Mouse (Mus musculus): ENCODE results near the gene Slc7a5. TPM values are rescaled to one million over a fixed set of nuclear protein-coding genes. Genes with fewer than 3 reads are reported as not detected.

Gene Slc7a5
- polyA plus RNA-seq, 1 experiment from 2014 or later: 164 TPM

DNA sequence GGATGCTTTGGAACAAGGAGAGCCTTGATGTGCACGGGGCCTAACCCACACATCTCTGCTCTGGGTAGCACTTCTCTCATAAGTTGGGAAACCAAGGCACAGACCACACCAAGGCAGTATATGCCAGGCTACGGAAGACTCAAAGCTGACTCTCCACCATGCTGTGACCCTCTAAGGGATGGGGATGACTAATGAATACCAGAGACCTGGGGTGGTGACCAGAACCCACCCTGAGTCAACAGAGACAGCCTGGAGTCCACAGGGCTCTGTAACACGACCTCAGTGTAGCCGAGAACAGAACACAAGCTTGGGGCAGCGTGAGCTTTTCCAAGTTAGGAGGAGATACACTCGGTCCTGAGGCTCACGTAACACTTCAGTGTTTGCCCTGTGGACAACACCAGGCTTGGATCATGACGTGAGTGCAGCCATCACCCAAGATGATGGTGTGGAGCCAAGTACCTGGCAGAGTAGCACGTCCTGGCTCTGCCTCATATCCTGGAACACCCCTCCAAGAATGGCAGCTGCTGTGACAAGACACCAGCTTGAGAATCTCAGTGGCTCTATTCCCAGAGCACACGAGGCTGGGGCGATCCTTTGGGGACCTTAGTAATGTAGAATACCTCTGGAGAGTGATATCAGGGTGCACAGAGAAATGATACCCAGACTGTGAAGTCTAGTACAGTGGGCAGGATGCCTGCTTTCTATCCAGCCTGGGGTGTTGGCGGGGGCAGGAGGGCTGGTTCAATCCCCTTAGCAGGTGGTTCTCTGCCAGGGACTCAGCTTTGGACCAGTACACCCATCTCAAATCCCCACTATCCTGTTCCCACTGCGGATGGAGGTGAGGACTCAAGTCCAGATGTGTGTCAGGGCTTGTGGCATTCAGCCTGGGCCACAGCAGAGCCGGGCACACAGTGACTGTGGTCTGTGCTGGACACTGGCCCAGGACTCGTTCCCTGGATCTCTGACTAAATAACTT, 17.4 kb downstream of the Slc7a5 start:
- in situ Hi-C loops (cut with MboI; ENCODE audit: low pct_unique_long_range_greater_than_20kb): no loop called here
- TF ChIP-seq CTCF (IDR thresholded peaks at IDR 0.05): no peak
- CTCF ChIA-PET: interaction anchor here (0.9 to 2.0 kb wide), 5 partner anchors 11 to 39 kb away, joined by 3 to 5 read pairs (median 3); no protein-coding TSS in a partner anchor
- DNase-seq (ENCODE audit: low read depth, low spot score) (no peak), ATAC-seq (no peak)
- H3K27me3 ChIP-seq: no peaks in the 10 kb centered on the region
- POLR2A ChIA-PET: interaction anchor here (0.5 to 2.8 kb wide), 2 partner anchors 9 to 17 kb away, joined by 3 to 8 read pairs; partner anchors contain the start of gene Slc7a5

GRCm38 (mm10) chr8:121889317-121889716, 18.2 kb downstream of the Slc7a5 start:
- TF ChIP-seq CTCF (IDR thresholded peaks at IDR 0.05): no peak
- ATAC-seq: peak; percentile 25
- CTCF ChIA-PET: interaction anchor here (0.9 to 2.0 kb wide), 5 partner anchors 10 to 20 kb away, joined by 3 to 5 read pairs (median 3); no protein-coding TSS in a partner anchor
- in situ Hi-C loops (cut with MboI; ENCODE audit: low pct_unique_long_range_greater_than_20kb): no loop called here
- no peaks in the 10 kb centered on the region for H3K27me3 ChIP-seq
- DNase-seq (ENCODE audit: low read depth, low spot score): no peak
- POLR2A ChIA-PET: interaction anchor here (2.8 kb wide), 1 partner anchor 17 kb away, joined by 8 read pairs; the partner anchor contains the start of gene Slc7a5

DNA sequence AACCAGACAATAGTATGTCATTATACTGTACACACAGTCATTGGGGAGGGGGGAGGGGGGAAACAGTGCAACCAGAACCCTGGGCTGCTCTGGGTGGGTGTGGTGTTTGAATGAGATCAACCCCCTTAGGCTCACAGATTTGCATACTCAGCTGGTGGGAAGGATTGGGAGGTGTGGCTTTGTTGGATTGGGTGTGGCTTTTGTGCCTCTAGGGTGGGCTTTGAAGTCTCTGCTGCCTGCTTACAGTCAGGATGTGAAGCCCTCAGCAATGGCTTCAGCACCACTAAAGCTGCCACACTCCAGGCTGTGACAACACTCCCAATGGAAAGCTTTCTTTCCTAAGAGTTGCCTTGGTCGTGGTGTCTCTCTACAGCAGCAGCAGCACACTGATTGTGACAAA, 19.9 kb downstream of the Slc7a5 start:
- no peak for DNase-seq (ENCODE audit: low read depth, low spot score)
- in situ Hi-C loops (cut with MboI; ENCODE audit: low pct_unique_long_range_greater_than_20kb): no loop called here
- no peak for ATAC-seq
- CTCF ChIA-PET: no interaction called here
- H3K27me3 ChIP-seq: no peaks in the 10 kb centered on the region
- TF ChIP-seq CTCF (IDR thresholded peaks at IDR 0.05): no peak
- POLR2A ChIA-PET: interaction anchor here (0.6 kb wide), 1 partner anchor 18 kb away, joined by 3 read pairs; no protein-coding TSS in a partner anchor

DNA sequence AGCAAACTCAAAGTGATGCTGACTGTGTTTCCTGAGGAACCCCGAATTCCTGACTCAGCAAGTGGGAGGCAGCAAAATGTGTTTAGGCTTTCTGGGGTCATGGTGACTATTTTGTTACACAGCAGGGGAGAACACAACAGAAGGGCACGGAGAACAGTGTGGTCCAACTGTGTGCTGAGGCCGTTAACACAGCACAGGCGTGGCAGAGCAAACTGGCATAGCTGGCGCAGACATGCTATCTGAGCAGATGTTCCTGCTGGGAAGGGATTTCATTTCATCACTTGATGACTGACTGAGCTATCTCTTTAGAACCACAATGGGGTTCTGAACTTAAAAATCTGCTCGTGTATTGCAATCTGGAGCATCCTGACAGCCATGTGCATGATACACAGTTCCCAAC, 22.1 kb downstream of the Slc7a5 start:
- POLR2A ChIA-PET: no interaction called here
- in situ Hi-C loops (cut with MboI; ENCODE audit: low pct_unique_long_range_greater_than_20kb): no loop called here
- ATAC-seq: no peak
- CTCF ChIA-PET: interaction anchor here (2.1 kb wide), 1 partner anchor 24 kb away, joined by 6 read pairs; no protein-coding TSS in a partner anchor
- no peaks in the 10 kb centered on the region for H3K27me3 ChIP-seq
- DNase-seq (ENCODE audit: low read depth, low spot score): no peak
- TF ChIP-seq CTCF (IDR thresholded peaks at IDR 0.05): no peak

- no peaks in the 10 kb centered on the region for H3K27me3 ChIP-seq
- TF ChIP-seq CTCF (IDR thresholded peaks at IDR 0.05): no peak
- in situ Hi-C loops (cut with MboI; ENCODE audit: low pct_unique_long_range_greater_than_20kb): no loop called here
- POLR2A ChIA-PET: interaction anchor here (0.5 kb wide), 1 partner anchor 25 kb away, joined by 4 read pairs; no protein-coding TSS in a partner anchor
- CTCF ChIA-PET: interaction anchor here (2.1 kb wide), 1 partner anchor 25 kb away, joined by 6 read pairs; no protein-coding TSS in a partner anchor
- ATAC-seq (no peak), DNase-seq (ENCODE audit: low read depth, low spot score) (no peak)
These were observed 22.5 kb downstream of the Slc7a5 start for GRCm38 (mm10) chr8:121885001-121885400.

DNA sequence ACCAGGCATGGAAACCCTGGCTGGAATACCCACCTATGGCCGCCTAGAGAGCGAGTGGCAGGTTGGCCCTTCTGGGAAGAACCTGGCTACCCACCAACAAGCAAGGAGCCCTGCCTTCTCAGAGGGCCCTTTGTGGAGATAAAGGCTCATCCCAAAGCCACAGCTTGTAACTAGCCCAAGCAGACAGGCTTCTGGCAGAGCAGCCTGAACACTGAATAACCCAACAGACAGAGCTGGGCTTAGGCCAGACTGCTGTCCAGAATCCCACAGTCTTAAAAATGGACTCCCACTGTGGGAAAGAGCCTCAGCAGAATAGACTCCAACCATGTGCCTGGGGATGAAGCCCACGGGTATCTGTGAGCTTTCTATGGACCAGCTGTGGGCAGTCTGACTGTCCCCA, 23.3 kb downstream of the Slc7a5 start:
- CTCF ChIA-PET: interaction anchor here (2.1 kb wide), 1 partner anchor 25 kb away, joined by 6 read pairs; no protein-coding TSS in a partner anchor
- no peak for ATAC-seq

DNA sequence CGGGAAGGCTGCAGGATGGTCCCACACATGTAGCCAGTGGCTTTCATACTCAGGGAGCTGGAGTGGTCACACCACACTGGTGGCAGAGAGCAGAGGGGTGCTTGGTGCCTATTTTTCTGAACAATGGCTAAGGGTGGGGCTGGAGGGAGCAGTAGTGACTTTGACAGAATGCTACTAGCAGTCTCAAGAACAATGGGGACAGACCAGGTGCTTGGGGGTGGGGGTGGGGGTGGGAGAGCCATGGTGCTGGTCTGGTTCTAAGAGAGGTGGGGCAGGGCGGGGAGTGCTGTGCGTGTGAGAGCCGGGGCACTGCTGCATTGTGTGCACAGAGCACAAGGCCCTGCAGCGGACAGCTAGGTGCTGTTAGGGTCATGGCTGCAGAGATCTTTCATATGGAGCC, 25.6 kb downstream of the Slc7a5 start:
- ATAC-seq (no peak), DNase-seq (ENCODE audit: low read depth, low spot score) (no peak)
- no peak for TF ChIP-seq CTCF (IDR thresholded peaks at IDR 0.05)
- ChIA-PET CTCF (interaction anchor here (0.9 to 3.2 kb wide), 2 partner anchors 16 to 44 kb away, joined by 4 to 8 read pairs; no protein-coding TSS in a partner anchor), POLR2A (interaction anchor here (0.6 to 2.1 kb wide), 3 partner anchors 17 to 62 kb away, joined by 3 to 5 read pairs (median 3); partner anchors contain the start of gene Slc7a5)
- in situ Hi-C loops (cut with MboI; ENCODE audit: low pct_unique_long_range_greater_than_20kb): no loop called here
- H3K27me3 ChIP-seq: no peaks in the 10 kb centered on the region

More for the DNA sequence above, 23.3 kb downstream of the Slc7a5 start:
- H3K27me3 ChIP-seq: no peaks in the 10 kb centered on the region
- TF ChIP-seq CTCF (IDR thresholded peaks at IDR 0.05): no peak
- in situ Hi-C loops (cut with MboI; ENCODE audit: low pct_unique_long_range_greater_than_20kb): no loop called here
- DNase-seq (ENCODE audit: low read depth, low spot score): no peak
- POLR2A ChIA-PET: interaction anchor here (0.5 to 0.8 kb wide), 2 partner anchors 25 to 26 kb away, joined by 3 to 4 read pairs; no protein-coding TSS in a partner anchor

DNA sequence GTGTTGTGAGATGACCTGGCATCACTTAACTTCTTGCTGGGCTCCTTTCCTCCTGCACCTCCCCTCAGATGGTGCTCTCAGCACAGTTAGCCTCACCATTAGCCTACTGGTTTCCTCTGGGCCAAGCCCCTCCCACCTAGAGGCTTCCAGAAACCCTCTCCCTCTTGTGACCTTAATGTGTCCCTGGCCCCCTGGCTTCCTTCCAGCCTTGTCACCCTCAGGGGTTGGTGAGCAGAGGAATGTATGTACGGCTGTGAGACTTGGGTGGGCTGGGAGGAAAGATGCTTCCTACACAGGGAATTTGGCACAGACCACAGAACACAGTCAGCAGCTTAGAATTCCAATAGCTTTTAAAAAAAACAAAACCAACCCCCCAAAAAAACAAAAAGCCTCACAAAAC, 26.7 kb downstream of the Slc7a5 start:
- no peak for TF ChIP-seq CTCF (IDR thresholded peaks at IDR 0.05)
- DNase-seq (ENCODE audit: low read depth, low spot score) (no peak), ATAC-seq (no peak)
- no peaks in the 10 kb centered on the region for H3K27me3 ChIP-seq
- CTCF ChIA-PET: interaction anchor here (0.9 to 3.2 kb wide), 4 partner anchors 17 to 45 kb away, joined by 4 to 8 read pairs (median 6); no protein-coding TSS in a partner anchor
- POLR2A ChIA-PET: interaction anchor here (0.6 to 2.1 kb wide), 3 partner anchors 10 to 26 kb away, joined by 3 to 5 read pairs (median 3); partner anchors contain the start of gene Slc7a5
- in situ Hi-C loops (cut with MboI; ENCODE audit: low pct_unique_long_range_greater_than_20kb): no loop called here

DNA sequence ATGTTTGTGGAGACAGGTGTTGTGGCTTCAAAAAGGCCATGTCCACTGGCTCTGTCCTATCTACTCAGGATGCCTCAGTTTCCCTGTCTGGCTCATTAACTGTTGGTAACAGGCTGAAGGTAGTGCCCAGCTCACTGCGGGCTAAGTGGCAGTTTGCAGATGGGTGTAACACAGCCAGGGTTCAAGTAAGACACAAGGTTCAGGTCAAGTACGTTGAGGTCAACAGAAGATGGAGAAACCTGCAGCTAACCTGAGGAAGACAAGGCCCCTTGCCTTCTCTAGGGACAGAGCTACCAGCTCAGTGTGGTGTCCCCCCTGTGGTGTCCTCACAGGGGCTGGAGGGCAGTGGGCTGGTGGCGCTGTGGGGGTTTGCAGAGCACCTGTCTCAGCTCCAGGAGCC, 27.8 kb downstream of the Slc7a5 start:
- TF ChIP-seq CTCF (IDR thresholded peaks at IDR 0.05): no peak

More for the DNA sequence above, 27.8 kb downstream of the Slc7a5 start:
- DNase-seq (ENCODE audit: low read depth, low spot score): no peak
- ChIA-PET CTCF (interaction anchor here (1.0 to 3.2 kb wide), 8 partner anchors 9 to 48 kb away, joined by 3 to 8 read pairs (median 6); no protein-coding TSS in a partner anchor), POLR2A (interaction anchor here (2.1 kb wide), 1 partner anchor 27 kb away, joined by 5 read pairs; the partner anchor contains the start of gene Slc7a5)
- ATAC-seq: no peak
- no peaks in the 10 kb centered on the region for H3K27me3 ChIP-seq
- in situ Hi-C loops (cut with MboI; ENCODE audit: low pct_unique_long_range_greater_than_20kb): no loop called here
